Mouse (Mus musculus) ES-Bruce4 (cell line): ENCODE measurements at regions not wholly inside any gene's neighbourhood (a gene's known extent, or its start where the extent isn't known, plus 50 kb on each side); places are given as distances from the start of the nearest gene placed in this dataset.

ENCODE experiments used
- CTCF ChIP-seq: IDR thresholded peaks from one replicate; pipeline ENCODE4 v1.8.1; 2011; ENCODE audit warnings: low read depth, low read length
- EP300 ChIP-seq: IDR thresholded peaks from 2 replicates; pipeline ENCODE4 v1.6.1; 2011; ENCODE audit warnings: low read depth, low read length; ENCODE audit not compliant: insufficient read depth
- POLR2A ChIP-seq: IDR thresholded peaks from one replicate; pipeline ENCODE4 v1.8.1; 2011; ENCODE audit warnings: low read length; ENCODE audit not compliant: insufficient read depth

DNA sequence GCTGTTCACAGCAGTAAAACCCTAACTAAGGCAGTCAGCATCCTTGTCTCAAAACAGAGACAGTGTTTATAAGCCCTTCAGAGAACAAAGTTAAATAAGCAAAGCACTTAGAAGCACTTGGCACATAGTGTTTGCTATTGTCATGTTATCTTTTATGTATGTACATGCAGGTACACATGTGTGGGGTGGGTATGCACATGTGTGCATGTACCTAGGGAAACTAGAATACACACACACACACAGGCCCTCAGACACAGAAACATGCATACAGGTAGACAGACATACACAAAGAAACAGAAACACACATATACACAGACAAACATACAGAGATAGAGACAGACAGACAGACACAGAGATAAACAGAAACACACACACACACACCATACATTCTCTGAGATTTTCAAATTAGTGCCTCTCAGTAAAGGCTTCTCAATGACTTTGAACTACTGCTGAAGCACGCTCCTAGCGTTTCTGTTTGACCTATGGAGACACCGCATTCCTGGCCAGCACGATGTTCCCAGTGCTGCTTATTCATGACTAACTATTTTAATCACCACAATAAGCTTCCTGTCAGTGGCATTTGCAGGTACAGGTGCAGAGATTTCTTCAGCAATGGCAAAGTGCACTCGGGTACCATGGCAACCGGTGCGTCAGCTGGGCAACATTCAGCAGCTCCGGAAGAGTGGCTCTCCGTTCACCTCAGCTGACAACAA, 148.1 kb downstream of the Rap2a start:
- TF ChIP-seq CTCF (no peak), POLR2A (no peak), EP300 (no peak)
